Mouse (Mus musculus) erythroblast, embryonic 14.5 days (primary cell): ENCODE results near the gene B4galt5. TPM values are rescaled to one million over a fixed set of nuclear protein-coding genes. Genes with fewer than 3 reads are reported as not detected.

Experiments used
- H3K27me3 ChIP-seq: 2 replicates; pipeline ENCODE4 v1.6.1; 2012; ENCODE audit warnings: inconsistent platforms; ENCODE audit not compliant: control insufficient read depth
- H3K36me3 ChIP-seq: 2 replicates; pipeline ENCODE4 v1.6.1; 2012; ENCODE audit warnings: mild to moderate bottlenecking, inconsistent platforms; ENCODE audit not compliant: control insufficient read depth
- H3K4me1 ChIP-seq: 2 replicates; pipeline ENCODE4 v1.6.1; 2012; ENCODE audit warnings: inconsistent platforms; ENCODE audit not compliant: control insufficient read depth
- H3K4me3 ChIP-seq: replicated peaks from 2 replicates; pipeline ENCODE3; 2012; ENCODE audit warnings: moderate library complexity, mild to moderate bottlenecking, inconsistent platforms
- H3K9me3 ChIP-seq: 2 replicates; pipeline ENCODE4 v1.6.1; 2012; ENCODE audit warnings: low read length, inconsistent platforms, mixed read lengths; ENCODE audit not compliant: control insufficient read depth
- GATA1 ChIP-seq: IDR thresholded peaks from 2 replicates; pipeline ENCODE4 v1.6.1; 2012; ENCODE audit warnings: low read length, inconsistent platforms, mixed read lengths
- TAL1 ChIP-seq: IDR thresholded peaks from 3 replicates; pipeline ENCODE4 v1.6.1; 2012; ENCODE audit warnings: low read length, inconsistent platforms, mixed read lengths
- polyA plus RNA-seq: library from polyadenylated mRNA; stranded (reverse); fragments of >175 nt; gene quantifications from 2 replicates; pipeline ENCODE4 v1.2.3, GENCODE M21; 2012

Gene B4galt5
- polyA plus RNA-seq, 1 experiment = 0.28 TPM

- TF ChIP-seq TAL1 (no peak), GATA1 (no peak)
- Histone ChIP-seq H3K4me1 (peaks cover 9% of the 10 kb centered on the region), H3K27me3 (peaks cover 7% of the 10 kb centered on the region), H3K36me3 (no peaks in the 10 kb centered on the region), H3K9me3 (no peaks in the 10 kb centered on the region), H3K4me3 (no peak overlapping the region)
Measured at GRCm38 (mm10) chr2:167280090-167280985, 68.6 kb downstream of the B4galt5 start.

- Histone ChIP-seq H3K36me3 (no peaks in the 10 kb centered on the region), H3K4me1 (peaks cover 9% of the 10 kb centered on the region), H3K4me3 (no peak overlapping the region), H3K9me3 (no peaks in the 10 kb centered on the region), H3K27me3 (peaks cover 7% of the 10 kb centered on the region)
- TF ChIP-seq TAL1 (no peak), GATA1 (no peak)
Measured at GRCm38 (mm10) chr2:167278751-167279526, 70.0 kb downstream of the B4galt5 start.

- H3K36me3 ChIP-seq = no peaks in the 10 kb centered on the region
- no peak overlapping the region for H3K4me3 ChIP-seq
- H3K27me3 ChIP-seq = peaks cover 7% of the 10 kb centered on the region
- TF ChIP-seq TAL1 (no peak), GATA1 (no peak)
- H3K4me1 ChIP-seq = peaks cover 11% of the 10 kb centered on the region
- no peaks in the 10 kb centered on the region for H3K9me3 ChIP-seq
Measured at GRCm38 (mm10) chr2:167278011-167278410, 71.0 kb downstream of the B4galt5 start.

- Histone ChIP-seq H3K27me3 (peaks cover 7% of the 10 kb centered on the region), H3K9me3 (no peaks in the 10 kb centered on the region), H3K36me3 (no peaks in the 10 kb centered on the region), H3K4me3 (no peak overlapping the region), H3K4me1 (peaks cover 15% of the 10 kb centered on the region)
- TF ChIP-seq GATA1 (no peak), TAL1 (no peak)
Measured at GRCm38 (mm10) chr2:167277026-167277425, 72.0 kb downstream of the B4galt5 start.

GRCm38 (mm10) chr2:167275856-167276255 is 73.1 kb downstream of the B4galt5 start:
- Histone ChIP-seq H3K4me3 (no peak overlapping the region), H3K27me3 (peaks cover 7% of the 10 kb centered on the region), H3K4me1 (peaks cover 11% of the 10 kb centered on the region), H3K9me3 (no peaks in the 10 kb centered on the region), H3K36me3 (no peaks in the 10 kb centered on the region)
- TF ChIP-seq TAL1 (no peak), GATA1 (no peak)

- H3K36me3 ChIP-seq = no peaks in the 10 kb centered on the region
- peaks cover under 1% of the 10 kb centered on the region; the same call in 1 of the 2 replicates for H3K27me3 ChIP-seq
- H3K4me3 ChIP-seq = no peak overlapping the region
- H3K4me1 ChIP-seq = peaks cover 5% of the 10 kb centered on the region
- H3K9me3 ChIP-seq = no peaks in the 10 kb centered on the region
- no peak for TF ChIP-seq GATA1
- no peak for TF ChIP-seq TAL1
Measured at GRCm38 (mm10) chr2:167274713-167275465, 74.1 kb downstream of the B4galt5 start.

- no peak overlapping the region for H3K4me3 ChIP-seq
- no peak for TF ChIP-seq TAL1
- TF ChIP-seq GATA1 = no peak
- peaks cover 5% of the 10 kb centered on the region for H3K4me1 ChIP-seq
- no peaks in the 10 kb centered on the region for H3K9me3 ChIP-seq
- no peaks in the 10 kb centered on the region for H3K27me3 ChIP-seq
- H3K36me3 ChIP-seq = no peaks in the 10 kb centered on the region
Measured at GRCm38 (mm10) chr2:167273206-167273740, 75.7 kb downstream of the B4galt5 start.

GRCm38 (mm10) chr2:167272706-167273105 is 76.3 kb downstream of the B4galt5 start:
- H3K4me1 ChIP-seq = peaks cover 5% of the 10 kb centered on the region
- TF ChIP-seq TAL1 (no peak), GATA1 (no peak)
- H3K9me3 ChIP-seq = no peaks in the 10 kb centered on the region
- H3K27me3 ChIP-seq = no peaks in the 10 kb centered on the region
- H3K36me3 ChIP-seq = no peaks in the 10 kb centered on the region
- H3K4me3 ChIP-seq = no peak overlapping the region
